Mouse (Mus musculus) urinary bladder, postnatal 25 days (tissue): ENCODE data around the gene Treml2.

Experiments used
- DNase-seq: peaks from one replicate; pipeline ENCODE4 v3.0.0; 2022; ENCODE audit warnings: low spot score

Treml2 gene

GRCm38 (mm10) chr17:48299203-48299602 lies at the start of gene Treml2:
Gene Treml2, plus strand, starts transcription at chr17:48299498.
- no peak for DNase-seq

GRCm38 (mm10) chr17:48249501-48249900 lies 49.8 kb upstream of the Treml2 start:
- DNase-seq: no peak

- no peak for DNase-seq
Measured at GRCm38 (mm10) chr17:48250631-48251030, 48.7 kb upstream of the Treml2 start.

- DNase-seq: no peak
Measured at GRCm38 (mm10) chr17:48256575-48256974, 42.7 kb upstream of the Treml2 start.

- DNase-seq: no peak
Measured at GRCm38 (mm10) chr17:48261868-48262267, 37.4 kb upstream of the Treml2 start.

GRCm38 (mm10) chr17:48263741-48264362 lies 35.4 kb upstream of the Treml2 start, which contains the start of gene Treml4:
Gene Treml4, plus strand, starts transcription at chr17:48264295.
- no peak for DNase-seq

GRCm38 (mm10) chr17:48264662-48265061 lies 34.6 kb upstream of the Treml2 start:
- DNase-seq: no peak

GRCm38 (mm10) chr17:48266138-48266537 lies 33.2 kb upstream of the Treml2 start:
- DNase-seq: no peak

GRCm38 (mm10) chr17:48266610-48267304 lies 32.5 kb upstream of the Treml2 start:
- DNase-seq: no peak

- no peak for DNase-seq
Measured at GRCm38 (mm10) chr17:48267591-48267990, 31.7 kb upstream of the Treml2 start.

- DNase-seq: no peak
Measured at GRCm38 (mm10) chr17:48268276-48268675, 31.0 kb upstream of the Treml2 start.

- DNase-seq: no peak
Measured at GRCm38 (mm10) chr17:48269833-48270232, 29.5 kb upstream of the Treml2 start.

GRCm38 (mm10) chr17:48272158-48272557 lies 27.1 kb upstream of the Treml2 start:
- no peak for DNase-seq

- no peak for DNase-seq
Measured at GRCm38 (mm10) chr17:48272598-48272997, 26.7 kb upstream of the Treml2 start.

GRCm38 (mm10) chr17:48274098-48274497 lies 25.2 kb upstream of the Treml2 start:
- DNase-seq: no peak

- DNase-seq: peak; percentile 72
Measured at GRCm38 (mm10) chr17:48274885-48275284, 24.4 kb upstream of the Treml2 start.

GRCm38 (mm10) chr17:48275736-48276135 lies 23.6 kb upstream of the Treml2 start:
- DNase-seq: no peak

- no peak for DNase-seq
Measured at GRCm38 (mm10) chr17:48278381-48278780, 20.9 kb upstream of the Treml2 start.

- no peak for DNase-seq
Measured at GRCm38 (mm10) chr17:48279002-48279401, 20.3 kb upstream of the Treml2 start.

- DNase-seq: no peak
Measured at GRCm38 (mm10) chr17:48280943-48281738, 18.2 kb upstream of the Treml2 start.

- DNase-seq: no peak
Measured at GRCm38 (mm10) chr17:48281739-48282085, 17.6 kb upstream of the Treml2 start.

- DNase-seq: no peak
Measured at GRCm38 (mm10) chr17:48286765-48287164, 12.5 kb upstream of the Treml2 start.

- DNase-seq: no peak
Measured at GRCm38 (mm10) chr17:48287276-48287675, 12.0 kb upstream of the Treml2 start.
